ENCODE assay signal across 20 mouse cellular contexts in the genomic region with DNA sequence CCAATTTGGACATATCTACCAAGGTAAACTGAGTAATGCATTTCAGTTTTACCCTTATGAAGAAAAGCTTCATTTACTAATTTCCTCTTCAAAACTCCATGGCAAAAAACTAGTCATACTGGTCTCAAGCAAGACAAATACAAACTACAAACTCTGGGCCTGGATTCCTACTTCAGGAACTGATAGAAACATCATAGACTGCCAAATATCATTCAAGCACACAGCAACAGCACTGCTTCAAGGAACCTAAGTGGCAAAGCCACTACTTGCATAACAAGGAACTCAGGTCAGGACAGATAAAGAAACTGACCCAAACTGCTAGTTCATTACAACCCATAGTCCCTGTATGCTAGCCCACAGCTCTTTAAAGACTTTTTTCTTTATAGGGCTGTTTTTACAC.
"Had no signal": no experiment of that assay in that cellular context is flagged by ENCODE, and none has a peak within 500 bp of the region (broad histone marks: within the 10 kb centered on the region; RNA-seq: fewer than 3 reads in every experiment).

No protein-coding gene starts in this region.

- DNase-seq: gastrocnemius, postnatal 25 days; heart, adult 18-20 months; heart, postnatal 10 days; heart, postnatal 4 days; kidney, adult 18-20 months; kidney, adult 8-10 months; kidney, postnatal 10 days; kidney, postnatal 25 days; layer of hippocampus, adult 9-11 months; layer of hippocampus, postnatal 36 days; left cerebral cortex, postnatal 4 days had no signal

- H3K4me3 ChIP-seq: heart, embryonic 10.5 days; heart, embryonic 12.5 days; hindbrain, embryonic 10.5 days; hindbrain, embryonic 12.5 days; intestine, embryonic 15.5 days; limb, embryonic 13.5 days; limb, embryonic 15.5 days; liver, embryonic 12.5 days had no signal

- H3K27ac ChIP-seq: heart, embryonic 10.5 days; hindbrain, embryonic 10.5 days; hindbrain, embryonic 12.5 days; hindbrain, embryonic 14.5 days; intestine, embryonic 15.5 days; limb, embryonic 13.5 days; limb, embryonic 15.5 days; liver, embryonic 12.5 days had no signal
